In genomic region chr11:100397600-100398389, GRCm38 (mm10) we compare ENCODE assay signal across 8 mouse cellular contexts. TPM values are rescaled to one million over a fixed set of nuclear protein-coding genes. Genes with fewer than 3 reads are reported as not detected.
A peak's percentile ranks its signal among the peaks of the same experiment; 100 is the strongest.
DNase-seq lines count a peak whose midpoint lies in the region; ATAC-seq lines count a peak whose summit lies in the region.

Gene Jup (minus strand): TSS chr11:100397763.

- H3K27ac ChIP-seq in brown adipose tissue, adult 24 weeks (replicated peaks; ENCODE audit: low read depth, low read length): peak within 1 kb of the TSS; percentile 95
- H3K27ac ChIP-seq in heart, embryonic 13.5 days (replicated peaks): peak within 1 kb of the TSS; percentile 91
- peak within 1 kb of the TSS; percentile 77 for H3K27ac ChIP-seq in liver, embryonic 12.5 days
- peak within 1 kb of the TSS; percentile 97 for H3K27ac ChIP-seq in stomach, embryonic 15.5 days

- peaks cover 6% of the 10 kb centered on the region; the same call in 1 of the 2 replicates for H3K36me3 ChIP-seq in heart, embryonic 13.5 days
- H3K36me3 ChIP-seq in liver, embryonic 12.5 days: no peaks in the 10 kb centered on the region
- H3K36me3 ChIP-seq in stomach, embryonic 15.5 days: no peaks in the 10 kb centered on the region

- under 1% methylated on average over 37 of the region's 37 CpGs for WGBS in heart, embryonic 13.5 days
- WGBS in liver, embryonic 12.5 days (ENCODE audit: insufficient replicate concordance): 1% methylated on average over 37 of the region's 37 CpGs
- WGBS in stomach, embryonic 15.5 days: 1% methylated on average over 37 of the region's 37 CpGs

- peak within 1 kb of the TSS; percentile 86 for H3K4me3 ChIP-seq in brown adipose tissue, adult 24 weeks (ENCODE audit: insufficient read depth, low read depth, low read length)
- H3K4me3 ChIP-seq in heart, embryonic 13.5 days: peak within 1 kb of the TSS; percentile 88
- H3K4me3 ChIP-seq in liver, embryonic 12.5 days: peak within 1 kb of the TSS; percentile 66
- H3K4me3 ChIP-seq in stomach, embryonic 15.5 days (replicated peaks): peak within 1 kb of the TSS; percentile 89

- DNase-seq in CD4-positive helper T cell, adult 2 months (ENCODE audit: low read depth, low spot score): peak; percentile 90
- peak; percentile 96 for DNase-seq in fat pad, adult 2 months (ENCODE audit: extremely low read depth, low read depth, low spot score)
- DNase-seq in kidney, postnatal 10 days: peak; percentile 100
- DNase-seq in natural killer cell, adult 2 months (ENCODE audit: low spot score in 2 of 2): peak; percentile 96 to 97

- no peaks in the 10 kb centered on the region for H3K9me3 ChIP-seq in heart, embryonic 13.5 days
- H3K9me3 ChIP-seq in liver, embryonic 12.5 days (replicated peaks): no peaks in the 10 kb centered on the region
- no peaks in the 10 kb centered on the region for H3K9me3 ChIP-seq in stomach, embryonic 15.5 days

- H3K4me1 ChIP-seq in brown adipose tissue, adult 24 weeks (ENCODE audit: control insufficient read depth, insufficient read depth, insufficient read length, low read length): peaks cover 32% of the 10 kb centered on the region
- peaks cover 83% of the 10 kb centered on the region for H3K4me1 ChIP-seq in heart, embryonic 13.5 days
- H3K4me1 ChIP-seq in liver, embryonic 12.5 days: peaks cover 91% of the 10 kb centered on the region
- H3K4me1 ChIP-seq in stomach, embryonic 15.5 days: peaks cover 71% of the 10 kb centered on the region

- H3K27me3 ChIP-seq in heart, embryonic 13.5 days (replicated peaks): no peaks in the 10 kb centered on the region
- peaks cover 49% of the 10 kb centered on the region for H3K27me3 ChIP-seq in liver, embryonic 12.5 days (replicated peaks)
- no peaks in the 10 kb centered on the region for H3K27me3 ChIP-seq in stomach, embryonic 15.5 days (replicated peaks)

- peak within 1 kb of the TSS; percentile 92 for H3K4me2 ChIP-seq in heart, embryonic 13.5 days
- H3K4me2 ChIP-seq in liver, embryonic 12.5 days: peak within 1 kb of the TSS; percentile 83
- peak within 1 kb of the TSS; percentile 77 for H3K4me2 ChIP-seq in stomach, embryonic 15.5 days

- ATAC-seq in heart, embryonic 13.5 days (ENCODE audit: extremely low read depth, insufficient number of reproducible peaks, low FRiP score, low TSS enrichment): peak; percentile 97
- peak; percentile 94 for ATAC-seq in liver, embryonic 12.5 days
- ATAC-seq in stomach, embryonic 15.5 days (ENCODE audit: insufficient read depth, low FRiP score, low read depth): peak; percentile 97

- H3K9ac ChIP-seq in heart, embryonic 13.5 days: peak within 1 kb of the TSS; percentile 96
- peak within 1 kb of the TSS; percentile 52 for H3K9ac ChIP-seq in liver, embryonic 12.5 days
- H3K9ac ChIP-seq in stomach, embryonic 15.5 days: peak within 1 kb of the TSS; percentile 88

RNA-seq across cellular contexts. Expression of gene Jup, which starts in this region (rescaled TPM):
- polyA plus RNA-seq in brown adipose tissue, adult 24 weeks (2012; ENCODE audit: insufficient read depth, insufficient read length, missing spikeins): 24.9 and 31.0 TPM in 2 replicates
- polyA plus RNA-seq in heart, embryonic 13.5 days (2015; fragmentation: Nextera tagmentation; extraction: Ambion mirVana): 107 and 111 TPM in 2 replicates
- 23.9 and 24.3 TPM in 2 replicates for polyA plus RNA-seq in liver, embryonic 12.5 days (2016; fragmentation: Nextera tagmentation; extraction: Ambion mirVana)
- 163 and 173 TPM in 2 replicates for polyA plus RNA-seq in stomach, embryonic 15.5 days (2015; fragmentation: Nextera tagmentation; extraction: Ambion mirVana)

Comparison
In these comparisons a context has a peak if more than half of its experiments do, and no peak if none do; other contexts are left out.
1. Peak in every context shown above with its lines: DNase-seq, ATAC-seq, H3K4me3 ChIP-seq and H3K27ac ChIP-seq.